Mouse (Mus musculus): Measurements from ENCODE around the gene Lmod1.

The Lmod1 gene

DNA sequence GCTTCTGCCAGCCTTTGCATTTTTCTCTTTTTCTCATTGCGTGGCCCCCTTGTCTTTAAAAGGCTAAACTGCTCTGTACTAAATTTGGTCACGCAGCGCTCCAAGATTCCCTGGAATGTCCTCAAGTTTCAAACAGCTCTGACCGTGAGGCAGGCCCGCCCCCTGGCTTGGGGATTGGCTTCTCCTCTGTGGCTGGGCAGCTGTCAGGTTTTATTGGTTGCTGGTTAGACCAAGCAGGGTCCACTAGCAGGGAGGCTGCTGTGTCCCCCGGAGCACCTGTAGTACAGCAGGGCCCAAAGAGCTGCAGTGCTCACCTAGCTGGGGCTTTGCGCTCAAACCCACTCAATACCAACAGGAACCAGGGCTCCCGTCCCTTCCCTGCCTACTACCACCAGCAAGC is at the start of gene Lmod1:
TSS of gene Lmod1 (plus strand) at position 237 of the 400 bp plus-strand sequence.
- DNase-seq (ENCODE audit: low read depth), result no peak

- no peak for DNase-seq (ENCODE audit: low read depth)
Measured at GRCm38 (mm10) chr1:135280646-135281045, 44.0 kb upstream of the Lmod1 start.

DNA sequence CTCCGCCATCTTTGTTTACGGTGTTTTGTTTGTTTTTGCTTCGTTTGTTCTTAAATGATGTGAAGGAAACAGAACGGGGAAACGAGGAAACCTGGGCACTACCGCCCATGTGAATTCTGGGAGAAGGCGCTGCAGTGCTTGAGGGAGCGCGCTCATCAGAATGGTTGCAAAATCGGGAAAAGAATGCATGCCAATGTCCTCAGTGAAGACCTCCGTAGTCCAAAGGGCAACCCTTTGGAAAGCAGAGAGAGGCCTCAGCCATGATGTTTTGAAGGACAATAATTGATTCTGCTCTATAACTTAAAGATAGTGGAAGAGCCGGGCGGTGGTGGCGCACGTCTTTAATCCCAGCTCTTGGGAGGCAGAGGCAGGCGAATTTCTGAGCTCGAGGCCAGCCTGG is 42.8 kb upstream of the Lmod1 start:
- no peak for DNase-seq (ENCODE audit: low read depth)

GRCm38 (mm10) chr1:135282536-135283286 is 41.9 kb upstream of the Lmod1 start:
- DNase-seq (ENCODE audit: low read depth), result no peak

DNA sequence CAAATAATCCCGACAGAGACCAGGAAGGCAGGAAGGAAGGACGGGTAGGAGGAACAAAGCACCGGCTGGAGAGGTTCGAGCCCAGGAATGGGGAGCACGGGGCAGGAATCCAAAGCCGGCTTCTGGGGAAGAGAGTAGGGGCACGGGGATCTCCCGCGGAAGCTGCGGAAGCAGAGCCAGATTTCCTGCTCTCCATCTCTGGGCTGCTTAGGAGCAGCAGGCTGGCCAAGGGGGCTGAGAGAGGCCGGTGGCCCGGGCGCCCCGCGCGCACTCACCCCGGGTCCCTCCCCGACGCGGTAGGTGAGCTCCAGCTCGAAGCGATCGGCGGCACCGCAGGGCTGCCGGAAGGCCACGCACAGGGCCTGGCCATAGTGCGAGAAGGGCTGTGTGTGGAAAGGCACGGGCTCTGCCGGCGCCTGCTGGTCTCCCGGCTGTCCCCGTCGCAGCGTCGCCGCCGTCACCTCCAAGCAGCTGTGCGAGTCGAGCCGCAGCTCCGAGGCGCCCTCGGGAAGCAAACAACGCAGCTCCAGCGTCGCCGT is 41.3 kb upstream of the Lmod1 start:
- DNase-seq (ENCODE audit: low read depth), result no peak

- DNase-seq (ENCODE audit: low read depth), result peak; percentile 32
Measured at GRCm38 (mm10) chr1:135283826-135284291, 40.7 kb upstream of the Lmod1 start, which contains the start of gene Rnpep. Gene Rnpep (minus strand): TSS chr1:135284084.

DNA sequence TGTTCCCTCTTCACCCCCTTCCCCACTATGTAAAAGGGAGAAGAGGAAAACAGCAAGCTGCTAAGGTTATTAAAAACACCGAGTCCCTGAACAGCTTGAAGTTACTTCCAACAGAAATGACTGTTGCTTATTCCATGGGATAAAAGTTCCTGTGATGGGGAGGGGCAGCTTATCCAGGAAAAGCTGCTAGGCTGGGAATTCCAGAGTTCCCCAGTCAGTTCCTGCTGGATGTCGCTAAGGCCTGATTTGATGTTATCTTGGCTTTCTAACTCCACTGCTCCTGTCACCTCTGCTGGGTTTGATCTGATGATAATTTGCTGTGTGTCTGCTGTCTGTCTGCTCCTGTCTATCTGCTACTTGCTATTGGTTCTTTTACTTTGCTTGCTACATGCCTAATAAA is 38.3 kb upstream of the Lmod1 start:
- DNase-seq (ENCODE audit: low read depth), result no peak

GRCm38 (mm10) chr1:135290908-135291307 is 33.7 kb upstream of the Lmod1 start:
- DNase-seq (ENCODE audit: low read depth), result no peak

DNA sequence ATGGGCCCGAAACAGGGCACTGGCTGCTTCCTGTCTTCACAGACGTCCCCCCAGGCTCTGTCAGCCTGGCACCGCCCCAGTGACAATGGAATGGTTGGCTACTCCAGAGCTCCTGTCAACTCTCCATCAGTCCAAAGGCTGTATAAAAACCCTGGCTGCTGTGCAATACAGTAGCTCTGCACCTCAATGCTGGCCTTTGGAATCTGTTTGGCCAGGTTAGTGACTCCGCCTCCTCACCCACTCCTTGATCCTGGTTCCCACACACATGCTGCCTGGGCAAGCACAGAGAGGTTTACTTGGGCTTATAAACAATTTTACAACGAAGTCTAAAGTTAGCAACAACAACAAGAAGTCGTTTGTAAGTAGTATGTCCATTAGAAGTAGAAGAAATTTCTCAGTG is 13.3 kb upstream of the Lmod1 start:
- no peak for DNase-seq (ENCODE audit: low read depth)

DNA sequence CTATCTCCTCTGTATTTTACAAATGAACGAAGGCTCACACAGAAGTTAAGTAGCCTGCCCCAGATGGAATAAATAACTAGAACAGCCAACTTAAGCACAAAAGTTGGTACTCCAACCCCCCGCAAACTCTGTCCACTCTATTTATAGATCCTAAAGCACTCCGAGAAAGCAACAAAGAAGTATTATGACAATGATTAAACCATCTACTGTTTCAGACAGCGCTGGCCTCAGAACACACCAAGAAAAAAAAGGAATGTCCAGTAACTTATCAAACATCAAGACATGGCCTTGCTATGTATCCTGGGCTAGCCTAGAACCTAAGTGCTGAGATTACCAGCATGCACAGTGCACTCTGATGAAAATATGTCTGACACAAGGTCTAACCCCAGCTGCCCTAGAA is 12.4 kb upstream of the Lmod1 start:
- no peak for DNase-seq (ENCODE audit: low read depth)

- DNase-seq (ENCODE audit: low read depth), result peak; percentile 91
Measured at GRCm38 (mm10) chr1:135313284-135314031, 11.1 kb upstream of the Lmod1 start, which contains the start of gene Timm17a. Gene Timm17a (minus strand): TSS chr1:135313778.

- no peak for DNase-seq (ENCODE audit: low read depth)
Measured at GRCm38 (mm10) chr1:135323367-135323901, 1.2 kb upstream of the Lmod1 start.

DNA sequence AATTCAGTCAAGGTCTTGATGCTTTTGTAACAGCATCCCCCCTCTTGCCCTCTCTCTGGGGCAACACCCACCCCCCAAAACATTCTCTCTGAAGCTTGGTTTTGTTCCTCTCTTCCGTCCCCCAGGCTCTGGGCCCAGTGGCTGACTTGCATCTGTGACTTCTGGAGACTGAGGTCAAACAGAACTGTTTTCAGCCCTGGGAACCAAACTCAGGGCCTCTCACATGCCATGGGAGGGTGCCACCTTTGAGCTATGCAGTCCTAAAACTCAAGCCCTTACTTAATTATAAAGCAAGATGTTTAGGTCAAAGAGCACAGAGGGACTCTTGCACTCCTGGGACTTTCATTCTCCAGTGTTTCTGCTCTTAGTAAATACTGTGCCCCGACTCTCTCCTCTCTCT is 1.3 kb downstream of the Lmod1 start:
- no peak for DNase-seq (ENCODE audit: low read depth)

DNA sequence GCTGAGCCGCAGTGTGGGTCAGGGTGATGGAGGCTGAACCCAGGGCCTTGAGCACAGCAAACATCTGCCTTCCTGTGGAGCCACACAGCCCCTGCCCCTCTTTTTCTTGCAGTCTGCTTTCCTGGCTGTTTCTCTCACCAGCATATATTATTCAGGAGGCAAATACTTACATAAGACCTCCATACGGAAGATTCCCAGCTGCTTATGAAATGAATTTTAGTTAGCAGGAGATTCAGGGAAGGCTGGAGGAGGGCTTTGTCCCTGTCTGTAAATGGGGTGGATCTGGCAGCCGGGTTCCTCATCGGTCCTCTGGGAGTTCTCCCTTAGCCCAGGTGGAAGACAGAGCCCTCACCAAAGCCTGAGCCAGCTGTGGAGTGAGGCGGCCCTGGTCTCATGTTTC is 3.8 kb downstream of the Lmod1 start:
- no peak for DNase-seq (ENCODE audit: low read depth)

- no peak for DNase-seq (ENCODE audit: low read depth)
Measured at GRCm38 (mm10) chr1:135330578-135330977, 6.0 kb downstream of the Lmod1 start.

- DNase-seq (ENCODE audit: low read depth), result no peak
Measured at GRCm38 (mm10) chr1:135341947-135342346, 17.3 kb downstream of the Lmod1 start.

GRCm38 (mm10) chr1:135344026-135344425 is 19.4 kb downstream of the Lmod1 start:
- DNase-seq (ENCODE audit: low read depth), result no peak

DNA sequence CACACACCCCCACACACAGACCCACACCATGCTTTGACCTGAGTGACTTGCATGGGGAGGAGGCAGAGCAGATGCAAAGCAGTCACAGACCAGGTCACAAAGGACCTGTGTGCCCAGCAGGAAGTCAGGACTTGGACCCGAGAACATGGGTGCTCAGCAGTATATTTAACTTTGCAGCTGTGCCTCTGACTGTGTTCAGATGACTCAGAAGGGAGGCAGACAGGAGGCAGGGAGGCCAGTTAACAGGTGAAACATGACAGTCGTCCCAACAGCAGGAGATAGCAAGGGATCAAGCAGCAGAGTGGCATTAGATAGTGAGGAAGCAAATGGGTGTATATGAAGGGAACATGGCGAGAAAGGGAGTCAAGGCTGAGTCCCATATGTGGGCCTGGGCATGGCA is 22.3 kb downstream of the Lmod1 start:
- no peak for DNase-seq (ENCODE audit: low read depth)

- no peak for DNase-seq (ENCODE audit: low read depth)
Measured at GRCm38 (mm10) chr1:135347498-135348169, 23.0 kb downstream of the Lmod1 start.

DNA sequence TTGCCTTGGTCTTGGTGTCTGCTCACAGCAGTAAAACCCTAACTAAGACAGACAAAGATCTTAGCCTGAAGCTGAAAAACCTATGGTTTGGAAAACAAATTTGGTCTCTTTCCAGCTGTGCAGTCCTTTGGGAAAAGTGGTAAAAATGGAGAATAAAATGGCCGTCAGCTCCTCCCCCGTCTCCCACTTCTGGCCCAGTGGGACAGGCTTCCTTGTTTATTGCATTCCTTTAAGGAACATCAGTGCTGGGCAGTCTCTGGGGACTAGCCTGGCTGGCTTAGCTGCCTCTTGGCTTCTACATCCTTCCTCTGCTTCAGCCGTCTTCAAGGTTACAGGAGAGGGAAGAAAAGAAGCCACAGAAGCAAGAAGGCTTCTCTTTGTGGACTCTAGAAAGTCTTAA is 27.3 kb downstream of the Lmod1 start:
- DNase-seq (ENCODE audit: low read depth), result no peak

DNA sequence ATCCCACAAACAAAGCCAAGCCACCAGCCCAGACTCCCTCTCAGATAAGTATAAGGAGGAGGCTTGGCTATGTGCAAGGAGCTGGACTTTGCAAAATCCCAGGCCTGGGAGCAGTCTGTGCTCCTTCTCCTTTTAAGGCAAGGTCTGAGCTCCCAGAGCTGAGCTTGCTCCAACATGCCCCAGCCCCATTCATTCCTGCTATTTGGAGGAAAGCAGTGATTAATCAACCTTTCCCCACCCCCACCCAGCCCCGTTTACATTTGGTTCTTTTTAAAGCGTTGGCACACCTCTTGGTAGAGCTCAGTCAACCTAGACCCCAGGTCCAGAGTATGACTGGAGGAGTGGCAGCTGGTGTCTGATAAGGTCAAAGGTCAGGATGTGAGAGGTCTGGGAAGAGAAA is 34.5 kb downstream of the Lmod1 start:
- no peak for DNase-seq (ENCODE audit: low read depth)

DNA sequence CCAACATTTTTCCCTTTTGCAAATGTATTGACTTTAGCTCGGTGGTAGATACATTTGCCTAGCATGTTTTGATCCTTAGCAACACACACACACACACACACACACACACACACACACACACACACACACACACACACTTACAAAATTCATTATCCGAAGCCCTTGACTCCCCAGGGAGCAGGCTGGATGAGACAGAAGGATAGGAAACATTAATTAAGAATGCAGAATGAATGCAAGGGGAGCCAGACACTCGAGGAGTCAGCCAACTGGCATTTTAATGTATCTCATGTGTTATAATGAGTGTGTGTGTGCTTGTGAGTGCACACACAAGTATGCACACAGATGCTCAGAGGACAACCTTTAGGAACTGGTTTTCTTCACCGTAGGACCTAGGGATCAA is 36.9 kb downstream of the Lmod1 start:
- no peak for DNase-seq (ENCODE audit: low read depth)
